Mouse (Mus musculus) CH12.LX (cell line): ENCODE measurements around the gene Gmnn. TPM values are rescaled to one million over a fixed set of nuclear protein-coding genes. Genes with fewer than 3 reads are reported as not detected.

Experiments used
- DNase-seq: peaks from one replicate; pipeline ENCODE4 v3.0.0-alpha.2; 2013; ENCODE audit errors: extremely low read depth
- H3K27ac ChIP-seq: 2 replicates; pipeline ENCODE4 v1.5.1; 2012; ENCODE audit warnings: low read depth, mild to moderate bottlenecking, control low read depth, moderate library complexity; ENCODE audit not compliant: insufficient read depth
- H3K27me3 ChIP-seq: replicated peaks from 2 replicates; pipeline ENCODE3; 2012; ENCODE audit warnings: inconsistent platforms
- H3K36me3 ChIP-seq, 2 experiments: replicated peaks in 1 of 2; 2 replicates each; pipeline versions ENCODE3 to v1.6.1; 2012; ENCODE audit warnings: inconsistent platforms in 1 of 2, low read length in 1 of 2, mild to moderate bottlenecking in 1 of 2, mixed read lengths in 1 of 2, moderate library complexity in 1 of 2; ENCODE audit not compliant: control insufficient read depth in 1 of 2, insufficient read depth in 1 of 2
- H3K4me1 ChIP-seq, 2 experiments: 2 replicates each; pipeline ENCODE4 v1.6.1; 2012; ENCODE audit warnings: inconsistent platforms in 1 of 2, moderate library complexity in 1 of 2; ENCODE audit not compliant: insufficient read depth in 2 of 2, control insufficient read depth in 1 of 2
- H3K4me2 ChIP-seq: 2 replicates; pipeline ENCODE4 v1.6.1; 2012; ENCODE audit warnings: low read depth, mild to moderate bottlenecking, control low read depth; ENCODE audit not compliant: poor library complexity, insufficient read depth, severe bottlenecking
- H3K4me3 ChIP-seq, 3 experiments: fragments of 150-350 bp in 1 of 3; sonication (generic) in 1 of 3; replicated peaks in 1 of 3; 2 replicates each; pipeline versions ENCODE3 to v1.5.1; 2011 to 2012; ENCODE audit warnings: low read depth in 2 of 3, low read length in 2 of 3, mild to moderate bottlenecking in 2 of 3, moderate library complexity in 2 of 3, control low read depth in 1 of 3, improper control_type of control experiment in 1 of 3, inconsistent platforms in 1 of 3, mixed read lengths in 1 of 3; ENCODE audit not compliant: poor library complexity in 1 of 3
- H3K79me2 ChIP-seq: replicated peaks from 2 replicates; pipeline ENCODE4 v1.6.1; 2012; ENCODE audit warnings: mild to moderate bottlenecking, moderate library complexity; ENCODE audit not compliant: control insufficient read depth, poor library complexity, insufficient read depth, severe bottlenecking; ENCODE audit errors: extremely low read depth
- H3K9ac ChIP-seq: 2 replicates; pipeline ENCODE4 v1.6.1; 2012; ENCODE audit warnings: low read depth, mild to moderate bottlenecking, control low read depth, moderate library complexity; ENCODE audit not compliant: insufficient read depth
- H3K9me3 ChIP-seq: replicated peaks from 2 replicates; pipeline ENCODE3; 2012; ENCODE audit warnings: low read length, inconsistent platforms, mixed read lengths
- HCFC1 ChIP-seq: IDR thresholded peaks from 2 replicates; pipeline ENCODE4 v1.6.1; 2012; ENCODE audit warnings: low read depth, mild to moderate bottlenecking, inconsistent platforms, low read length, improper control_type of control experiment
- JUND ChIP-seq: conservative IDR thresholded peaks from 2 replicates; pipeline ENCODE4 v1.6.1; 2011; ENCODE audit warnings: low read depth, low read length, improper control_type of control experiment
- KAT2A ChIP-seq: IDR thresholded peaks from 2 replicates; pipeline ENCODE4 v1.6.1; 2012; ENCODE audit warnings: low read length, improper control_type of control experiment, inconsistent platforms; ENCODE audit not compliant: insufficient replicate concordance
- MAFK ChIP-seq: IDR thresholded peaks from 2 replicates; pipeline ENCODE4 v1.6.1; 2011; ENCODE audit warnings: low read length, improper control_type of control experiment; ENCODE audit not compliant: insufficient replicate concordance
- MAZ ChIP-seq: IDR thresholded peaks from 2 replicates; pipeline ENCODE4 v1.6.1; 2012; ENCODE audit warnings: low read depth, mild to moderate bottlenecking, inconsistent platforms, low read length, improper control_type of control experiment, moderate library complexity
- MEF2A ChIP-seq: IDR thresholded peaks from 2 replicates; pipeline ENCODE4 v1.6.1; 2014; ENCODE audit warnings: low read depth, mild to moderate bottlenecking, inconsistent platforms, low read length, improper control_type of control experiment, borderline replicate concordance
- MXI1 ChIP-seq: IDR thresholded peaks from 2 replicates; pipeline ENCODE4 v1.6.1; 2011; ENCODE audit warnings: mild to moderate bottlenecking, low read depth, low read length, improper control_type of control experiment
- NELFE ChIP-seq: IDR thresholded peaks from 2 replicates; pipeline ENCODE4 v1.6.1; 2011; ENCODE audit warnings: low read depth, low read length, improper control_type of control experiment
- PAX5 ChIP-seq: IDR thresholded peaks from 2 replicates; pipeline ENCODE4 v1.6.1; 2012; ENCODE audit warnings: low read length, inconsistent platforms, mixed read lengths
- RAD21 ChIP-seq: IDR thresholded peaks from 2 replicates; pipeline ENCODE4 v1.6.1; 2011; ENCODE audit warnings: low read depth, mild to moderate bottlenecking, low read length, improper control_type of control experiment, moderate library complexity
- UBTF ChIP-seq: IDR thresholded peaks from 2 replicates; pipeline ENCODE4 v1.6.1; 2012; ENCODE audit warnings: low read depth, mild to moderate bottlenecking, inconsistent platforms, low read length, improper control_type of control experiment, moderate library complexity
- USF2 ChIP-seq: conservative IDR thresholded peaks from 2 replicates; pipeline ENCODE4 v1.6.1; 2011; ENCODE audit warnings: low read depth, low read length, improper control_type of control experiment
- ZNF384 ChIP-seq: IDR thresholded peaks from 2 replicates; pipeline ENCODE4 v1.6.1; 2012; ENCODE audit warnings: low read depth, low read length, improper control_type of control experiment, inconsistent platforms
- dilution Hi-C: fragments of 300-500 bp; cut with MboI; formaldehyde crosslinking; loops from 2 replicates; pipeline ENCODE4 v1.14.3; 2020; ENCODE audit warnings: low sequenced_read_pairs; ENCODE audit not compliant: extremely low pct_unique_long_range_greater_than_20kb, extremely low pct_ligation_motif_present
- in situ Hi-C: fragments of 300-500 bp; cut with MboI; formaldehyde crosslinking; loops from 3 replicates; pipeline ENCODE4 v1.14.3; 2019; ENCODE audit warnings: low sequenced_read_pairs, low pct_ligation_motif_present, low pct_unique_long_range_greater_than_20kb, mixed read lengths
- polyA plus RNA-seq: library from polyadenylated mRNA; unstranded; fragments of >175 nt; gene quantifications from 2 replicates; pipeline ENCODE4 v1.2.1, GENCODE M21; 2012; ENCODE audit warnings: low read depth; ENCODE audit not compliant: insufficient read length
- total RNA-seq, 2 experiments: library from RNA; depleted of rRNA; stranded (reverse); fragments of 300-350 nt in 1 of 2; fragments of >200 nt in 1 of 2; gene quantifications; 2 replicates each; pipeline ENCODE4 v1.2.3; 2012 to 2014

Gmnn gene
- total and polyA plus RNA-seq, 3 experiments: 117 to 166 (median 166) TPM

GRCm38 (mm10) chr13:24761083-24761402 lies 680 bp downstream of the Gmnn start:
- peaks cover 7 to 30% of the 10 kb centered on the region in 2 experiments for H3K4me1 ChIP-seq
- H3K9ac ChIP-seq: peak overlapping the region; percentile 62
- H3K27me3 ChIP-seq: no peaks in the 10 kb centered on the region
- in situ Hi-C loops: no loop called here
- H3K27ac ChIP-seq: peak overlapping the region; percentile 65
- peak overlapping the region; percentile 74 to 97 (median 93) for H3K4me3 ChIP-seq
- H3K36me3 ChIP-seq: peaks cover 16 to 39% of the 10 kb centered on the region in 2 experiments
- peaks cover 35% of the 10 kb centered on the region for H3K79me2 ChIP-seq
- H3K9me3 ChIP-seq: no peaks in the 10 kb centered on the region
- dilution Hi-C loops: no loop called here
- no peak for DNase-seq
- H3K4me2 ChIP-seq: peak overlapping the region; percentile 86
- TF ChIP-seq NELFE (no peak), MXI1 (peak; percentile 57; the same call in 1 of the 2 replicates)

- DNase-seq: no peak
- peaks cover 19 to 45% of the 10 kb centered on the region in 2 experiments for H3K36me3 ChIP-seq
- dilution Hi-C loops: no loop called here
- H3K9ac ChIP-seq: peak overlapping the region; percentile 62
- H3K27me3 ChIP-seq: no peaks in the 10 kb centered on the region
- H3K4me2 ChIP-seq: peak overlapping the region; percentile 86
- peaks cover 7 to 30% of the 10 kb centered on the region in 2 experiments for H3K4me1 ChIP-seq
- no peak overlapping the region for H3K27ac ChIP-seq
- in situ Hi-C loops: no loop called here
- H3K79me2 ChIP-seq: peaks cover 38% of the 10 kb centered on the region
- TF ChIP-seq ZNF384: no peak
- TF ChIP-seq USF2: no peak
- TF ChIP-seq MEF2A: no peak
- TF ChIP-seq MAFK: no peak
- no peak for TF ChIP-seq NELFE
- TF ChIP-seq HCFC1: no peak
- TF ChIP-seq MAZ: no peak
- no peak for TF ChIP-seq RAD21
- no peak for TF ChIP-seq UBTF
- no peaks in the 10 kb centered on the region for H3K9me3 ChIP-seq
- H3K4me3 ChIP-seq: peak overlapping the region; percentile 74 to 97 (median 93)
Measured at GRCm38 (mm10) chr13:24760351-24760870, 1.3 kb downstream of the Gmnn start.

- dilution Hi-C loops (no loop called here), in situ Hi-C loops (no loop called here)
- no peaks in the 10 kb centered on the region for H3K27me3 ChIP-seq
- H3K4me1 ChIP-seq: peaks cover 7 to 30% of the 10 kb centered on the region in 2 experiments
- H3K4me3 ChIP-seq: no peak overlapping the region
- H3K9ac ChIP-seq: no peak overlapping the region
- H3K9me3 ChIP-seq: no peaks in the 10 kb centered on the region
- H3K36me3 ChIP-seq: peaks cover 27 to 55% of the 10 kb centered on the region in 2 experiments
- no peak overlapping the region for H3K27ac ChIP-seq
- DNase-seq: no peak
- peaks cover 38% of the 10 kb centered on the region for H3K79me2 ChIP-seq
- TF ChIP-seq KAT2A (no peak), RAD21 (no peak), PAX5 (no peak), NELFE (no peak), JUND (no peak)
- 0 out of 2 replicates have a peak overlapping the region, but pooled peaks have one; percentile 31 for H3K4me2 ChIP-seq
Measured at GRCm38 (mm10) chr13:24759451-24759850, 2.3 kb downstream of the Gmnn start.
